Mouse (Mus musculus) forebrain, embryonic 10.5 days (tissue): Measurements from ENCODE around the gene Max. TPM values are rescaled to one million over a fixed set of nuclear protein-coding genes. Genes with fewer than 3 reads are reported as not detected.

Experiments used
- DNase-seq: peaks from one replicate; pipeline ENCODE4 v3.0.0-alpha.2; 2017; ENCODE audit warnings: low spot score; ENCODE audit errors: extremely low spot score
- H3K27ac ChIP-seq: fragments of 300-500 bp; sonication (generic); 2 replicates; pipeline ENCODE4 v1.5.1; 2016; ENCODE audit warnings: mild to moderate bottlenecking
- H3K27me3 ChIP-seq: fragments of 300-500 bp; sonication (generic); 2 replicates; pipeline ENCODE4 v1.6.1; 2016; ENCODE audit warnings: mild to moderate bottlenecking; ENCODE audit not compliant: poor library complexity, severe bottlenecking
- H3K36me3 ChIP-seq: fragments of 300-500 bp; sonication (generic); replicated peaks from 2 replicates; pipeline ENCODE4 v1.6.1; 2016; ENCODE audit warnings: mild to moderate bottlenecking, moderate library complexity
- H3K4me1 ChIP-seq: fragments of 300-500 bp; sonication (generic); 2 replicates; pipeline ENCODE4 v1.6.1; 2016
- H3K4me3 ChIP-seq: fragments of 300-500 bp; sonication (generic); 2 replicates; pipeline ENCODE4 v1.5.1; 2016; ENCODE audit warnings: mild to moderate bottlenecking, moderate library complexity
- H3K9me3 ChIP-seq: fragments of 300-500 bp; sonication (generic); 2 replicates; pipeline ENCODE4 v1.6.1; 2016; ENCODE audit warnings: mild to moderate bottlenecking, moderate library complexity
- WGBS: fragments of 180-500 bp; shearing (Covaris S2); methylation state at CpG from one replicate; pipeline ENCODE4 v1.1.7; 2016; 5-methylcytosine and 5-hydroxymethylcytosine counted together
- polyA plus RNA-seq: library from polyadenylated mRNA; unstranded; fragments of >200 nt; fragmentation: Nextera tagmentation; extraction: Ambion mirVana; gene quantifications from 2 replicates; pipeline ENCODE4 v1.2.1, GENCODE M21; 2016

The Max gene
- polyA plus RNA-seq, 1 experiment from 2014 or later: 13.5 TPM

- no peak for DNase-seq
- Histone ChIP-seq H3K4me3 (no peak overlapping the region), H3K9me3 (no peaks in the 10 kb centered on the region), H3K27me3 (no peaks in the 10 kb centered on the region), H3K27ac (no peak overlapping the region), H3K4me1 (no peaks in the 10 kb centered on the region; the same call in 1 of the 2 replicates), H3K36me3 (peaks cover 99% of the 10 kb centered on the region)
- 93% methylated on average over 3 of the region's 3 CpGs for WGBS
Observed at GRCm38 (mm10) chr12:76948781-76949180, 13.2 kb downstream of the Max start.

GRCm38 (mm10) chr12:76948185-76948584, 13.8 kb downstream of the Max start:
- Histone ChIP-seq H3K27me3 (no peaks in the 10 kb centered on the region), H3K9me3 (no peaks in the 10 kb centered on the region), H3K36me3 (peaks cover 99% of the 10 kb centered on the region), H3K4me1 (no peaks in the 10 kb centered on the region; the same call in 1 of the 2 replicates), H3K4me3 (no peak overlapping the region), H3K27ac (no peak overlapping the region)
- no peak for DNase-seq
- WGBS: 94% methylated on average over 2 of the region's 2 CpGs

GRCm38 (mm10) chr12:76947487-76947886, 14.5 kb downstream of the Max start:
- peaks cover 99% of the 10 kb centered on the region for H3K36me3 ChIP-seq
- no peaks in the 10 kb centered on the region for H3K9me3 ChIP-seq
- H3K27ac ChIP-seq: no peak overlapping the region
- H3K4me3 ChIP-seq: no peak overlapping the region
- no peaks in the 10 kb centered on the region; the same call in 1 of the 2 replicates for H3K4me1 ChIP-seq
- whole genome bisulfite sequencing: 93% methylated on average over 3 of the region's 3 CpGs
- no peak for DNase-seq
- H3K27me3 ChIP-seq: no peaks in the 10 kb centered on the region

GRCm38 (mm10) chr12:76943466-76943865, 18.5 kb downstream of the Max start:
- H3K36me3 ChIP-seq: peaks cover 100% of the 10 kb centered on the region
- H3K4me1 ChIP-seq: no peaks in the 10 kb centered on the region; the same call in 1 of the 2 replicates
- H3K4me3 ChIP-seq: no peak overlapping the region
- no peak overlapping the region for H3K27ac ChIP-seq
- H3K27me3 ChIP-seq: no peaks in the 10 kb centered on the region
- DNase-seq: no peak
- 93% methylated on average over 6 of the region's 6 CpGs for WGBS
- no peaks in the 10 kb centered on the region for H3K9me3 ChIP-seq

GRCm38 (mm10) chr12:76943046-76943445, 19.0 kb downstream of the Max start:
- 84% methylated on average over 3 of the region's 3 CpGs for WGBS
- H3K27ac ChIP-seq: no peak overlapping the region
- H3K36me3 ChIP-seq: peaks cover 100% of the 10 kb centered on the region
- H3K27me3 ChIP-seq: no peaks in the 10 kb centered on the region
- H3K4me3 ChIP-seq: no peak overlapping the region
- no peaks in the 10 kb centered on the region for H3K9me3 ChIP-seq
- DNase-seq: no peak
- H3K4me1 ChIP-seq: no peaks in the 10 kb centered on the region; the same call in 1 of the 2 replicates

GRCm38 (mm10) chr12:76942476-76942875, 19.5 kb downstream of the Max start:
- Histone ChIP-seq H3K4me3 (no peak overlapping the region), H3K9me3 (no peaks in the 10 kb centered on the region), H3K27me3 (no peaks in the 10 kb centered on the region), H3K27ac (no peak overlapping the region), H3K4me1 (no peaks in the 10 kb centered on the region; the same call in 1 of the 2 replicates), H3K36me3 (peaks cover 100% of the 10 kb centered on the region)
- WGBS: 85% methylated on average over 2 of the region's 2 CpGs
- DNase-seq: no peak

GRCm38 (mm10) chr12:76941524-76941923, 20.5 kb downstream of the Max start:
- Histone ChIP-seq H3K4me1 (no peaks in the 10 kb centered on the region; the same call in 1 of the 2 replicates), H3K4me3 (no peak overlapping the region), H3K27ac (no peak overlapping the region), H3K27me3 (no peaks in the 10 kb centered on the region), H3K36me3 (peaks cover 100% of the 10 kb centered on the region), H3K9me3 (no peaks in the 10 kb centered on the region)
- no peak for DNase-seq
- WGBS: 79% methylated on average over 2 of the region's 2 CpGs

- peaks cover 92% of the 10 kb centered on the region for H3K36me3 ChIP-seq
- no peaks in the 10 kb centered on the region for H3K27me3 ChIP-seq
- no peak overlapping the region for H3K27ac ChIP-seq
- DNase-seq: no peak
- 90% methylated on average over 6 of the region's 6 CpGs for WGBS
- no peaks in the 10 kb centered on the region for H3K9me3 ChIP-seq
- no peaks in the 10 kb centered on the region for H3K4me1 ChIP-seq
- no peak overlapping the region for H3K4me3 ChIP-seq
Observed at GRCm38 (mm10) chr12:76938013-76938412, 24.0 kb downstream of the Max start.

GRCm38 (mm10) chr12:76936211-76936610, 25.8 kb downstream of the Max start:
- Histone ChIP-seq H3K36me3 (peaks cover 82% of the 10 kb centered on the region), H3K4me3 (no peak overlapping the region), H3K9me3 (no peaks in the 10 kb centered on the region), H3K27me3 (no peaks in the 10 kb centered on the region), H3K27ac (no peak overlapping the region), H3K4me1 (no peaks in the 10 kb centered on the region)
- WGBS: 94% methylated on average over 10 of the region's 10 CpGs
- DNase-seq: no peak

GRCm38 (mm10) chr12:76934438-76934837, 27.6 kb downstream of the Max start:
- Histone ChIP-seq H3K27ac (no peak overlapping the region), H3K4me3 (no peak overlapping the region), H3K36me3 (peaks cover 67% of the 10 kb centered on the region), H3K27me3 (no peaks in the 10 kb centered on the region), H3K9me3 (no peaks in the 10 kb centered on the region), H3K4me1 (peaks cover 4% of the 10 kb centered on the region; the same call in 1 of the 2 replicates)
- 89% methylated on average over 3 of the region's 3 CpGs for WGBS
- no peak for DNase-seq

GRCm38 (mm10) chr12:76932688-76933060, 29.3 kb downstream of the Max start:
- H3K36me3 ChIP-seq: peaks cover 49% of the 10 kb centered on the region
- H3K4me1 ChIP-seq: peaks cover 6% of the 10 kb centered on the region; the same call in 1 of the 2 replicates
- H3K27me3 ChIP-seq: no peaks in the 10 kb centered on the region
- H3K4me3 ChIP-seq: no peak overlapping the region
- WGBS: 91% methylated on average over 6 of the region's 6 CpGs
- H3K9me3 ChIP-seq: no peaks in the 10 kb centered on the region
- DNase-seq: no peak
- no peak overlapping the region for H3K27ac ChIP-seq

GRCm38 (mm10) chr12:76931739-76932687, 30.0 kb downstream of the Max start:
- H3K27me3 ChIP-seq: no peaks in the 10 kb centered on the region
- peaks cover 43% of the 10 kb centered on the region for H3K36me3 ChIP-seq
- no peak overlapping the region for H3K27ac ChIP-seq
- no peak for DNase-seq
- WGBS: 85% methylated on average over 14 of the region's 14 CpGs
- no peaks in the 10 kb centered on the region for H3K9me3 ChIP-seq
- peaks cover 6% of the 10 kb centered on the region; the same call in 1 of the 2 replicates for H3K4me1 ChIP-seq
- no peak overlapping the region for H3K4me3 ChIP-seq

GRCm38 (mm10) chr12:76930177-76930576, 31.8 kb downstream of the Max start:
- 75% methylated on average over 6 of the region's 6 CpGs for WGBS
- Histone ChIP-seq H3K27me3 (no peaks in the 10 kb centered on the region), H3K4me1 (peaks cover 6% of the 10 kb centered on the region; the same call in 1 of the 2 replicates), H3K9me3 (no peaks in the 10 kb centered on the region), H3K27ac (no peak overlapping the region), H3K4me3 (no peak overlapping the region), H3K36me3 (peaks cover 24% of the 10 kb centered on the region)
- DNase-seq: no peak
